Mouse (Mus musculus): ENCODE measurements around the gene Tnfsf14.

Gene Tnfsf14

GRCm38 (mm10) chr17:57194041-57194507, at the start of gene Tnfsf14:
TSS of gene Tnfsf14 (minus strand) at chr17:57194177.
- DNase-seq = no peak

- no peak for DNase-seq
Measured at GRCm38 (mm10) chr17:57237181-57237580, 43.2 kb upstream of the Tnfsf14 start.

- no peak for DNase-seq
Measured at GRCm38 (mm10) chr17:57235803-57236202, 41.8 kb upstream of the Tnfsf14 start.

GRCm38 (mm10) chr17:57234254-57234928, 40.4 kb upstream of the Tnfsf14 start:
- DNase-seq = no peak

GRCm38 (mm10) chr17:57233038-57233437, 39.1 kb upstream of the Tnfsf14 start:
- no peak for DNase-seq

- DNase-seq = no peak
Measured at GRCm38 (mm10) chr17:57232200-57232599, 38.2 kb upstream of the Tnfsf14 start.

- DNase-seq = no peak
Measured at GRCm38 (mm10) chr17:57231321-57231771, 37.4 kb upstream of the Tnfsf14 start.

- no peak for DNase-seq
Measured at GRCm38 (mm10) chr17:57230728-57231125, 36.8 kb upstream of the Tnfsf14 start.

GRCm38 (mm10) chr17:57229851-57230727, 36.1 kb upstream of the Tnfsf14 start:
- no peak for DNase-seq

GRCm38 (mm10) chr17:57228873-57229272, 34.9 kb upstream of the Tnfsf14 start:
- DNase-seq = no peak

- DNase-seq = no peak
Measured at GRCm38 (mm10) chr17:57228014-57228413, 34.0 kb upstream of the Tnfsf14 start, which contains the start of gene C3. TSS of gene C3 (minus strand) at chr17:57228136.

- DNase-seq = no peak
Measured at GRCm38 (mm10) chr17:57227468-57227867, 33.5 kb upstream of the Tnfsf14 start.

GRCm38 (mm10) chr17:57223313-57223712, 29.3 kb upstream of the Tnfsf14 start:
- DNase-seq = no peak

- DNase-seq = no peak
Measured at GRCm38 (mm10) chr17:57221911-57222310, 27.9 kb upstream of the Tnfsf14 start.

GRCm38 (mm10) chr17:57219884-57220207, 25.9 kb upstream of the Tnfsf14 start:
- no peak for DNase-seq

- DNase-seq = peak; percentile 51
Measured at GRCm38 (mm10) chr17:57219167-57219883, 25.3 kb upstream of the Tnfsf14 start.

GRCm38 (mm10) chr17:57218335-57218900, 24.4 kb upstream of the Tnfsf14 start:
- DNase-seq = no peak

- DNase-seq = no peak
Measured at GRCm38 (mm10) chr17:57214676-57215387, 20.9 kb upstream of the Tnfsf14 start.

- DNase-seq = no peak
Measured at GRCm38 (mm10) chr17:57211501-57211900, 17.5 kb upstream of the Tnfsf14 start.

- DNase-seq = no peak
Measured at GRCm38 (mm10) chr17:57209330-57209729, 15.4 kb upstream of the Tnfsf14 start.

GRCm38 (mm10) chr17:57207938-57208337, 14.0 kb upstream of the Tnfsf14 start:
- DNase-seq = no peak
